Mouse (Mus musculus): ENCODE results near the gene Scrn1. TPM values are rescaled to one million over a fixed set of nuclear protein-coding genes. Genes with fewer than 3 reads are reported as not detected.

The Scrn1 gene
- total RNA-seq, 2 experiments from 2014 or later = 5.8 to 9.7 TPM

- intact Hi-C loops (cut with DNase I; ENCODE audit: low total_unique reads) = no loop called here
- DNase-seq = no peak
Measured at GRCm38 (mm10) chr6:54491074-54491473, 75.2 kb downstream of the Scrn1 start.

GRCm38 (mm10) chr6:54485973-54486569 lies 80.2 kb downstream of the Scrn1 start:
- no peak for DNase-seq
- intact Hi-C loops (cut with DNase I; ENCODE audit: low total_unique reads) = no loop called here

- no peak for DNase-seq
- intact Hi-C loops (cut with DNase I; ENCODE audit: low total_unique reads) = no loop called here
Measured at GRCm38 (mm10) chr6:54485435-54485901, 80.8 kb downstream of the Scrn1 start.

GRCm38 (mm10) chr6:54485000-54485399 lies 81.3 kb downstream of the Scrn1 start:
- intact Hi-C loops (cut with DNase I; ENCODE audit: low total_unique reads) = no loop called here

GRCm38 (mm10) chr6:54481390-54482112 lies 84.7 kb downstream of the Scrn1 start:
- DNase-seq = no peak
- intact Hi-C loops (cut with DNase I; ENCODE audit: low total_unique reads) = no loop called here

More at GRCm38 (mm10) chr6:54485000-54485399, 81.3 kb downstream of the Scrn1 start:
- DNase-seq = no peak

DNA sequence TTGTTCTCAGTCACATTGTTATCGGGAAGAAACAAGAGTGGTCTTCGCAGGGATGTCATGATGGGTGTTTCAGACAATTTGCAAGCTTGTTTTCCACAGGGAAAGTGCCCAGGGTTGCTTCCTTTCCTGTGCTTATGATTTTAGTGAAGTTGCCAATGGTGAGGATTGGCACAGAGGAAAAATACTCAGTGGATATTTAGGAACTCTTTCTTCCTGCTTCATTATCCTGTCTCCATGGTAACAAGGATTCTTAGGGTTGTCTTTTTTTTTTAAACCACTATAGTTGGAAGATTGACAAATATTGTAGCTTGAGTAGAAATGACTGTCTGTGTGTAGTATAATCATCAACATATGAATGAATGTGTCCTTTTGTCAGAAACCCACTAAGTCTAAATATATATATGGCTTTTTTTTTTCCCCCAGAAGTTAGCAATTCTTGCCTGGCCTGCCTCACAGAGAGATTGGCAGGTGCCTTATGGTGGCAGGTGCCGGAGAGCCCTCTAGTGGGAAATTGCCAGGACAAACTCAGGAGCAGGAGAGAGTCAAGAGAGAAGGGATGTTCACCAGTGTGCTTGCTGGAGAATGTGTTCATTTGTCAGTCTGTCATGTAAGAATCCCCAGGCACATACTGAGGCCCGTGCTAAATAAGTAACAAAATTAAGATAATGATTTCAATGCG lies 87.5 kb downstream of the Scrn1 start:
- DNase-seq = no peak

GRCm38 (mm10) chr6:54475926-54476667 lies 90.2 kb downstream of the Scrn1 start:
- DNase-seq = no peak
- intact Hi-C loops (cut with DNase I; ENCODE audit: low total_unique reads) = no loop called here

More for the DNA sequence above, 87.5 kb downstream of the Scrn1 start:
- intact Hi-C loops (cut with DNase I; ENCODE audit: low total_unique reads) = no loop called here

- intact Hi-C loops (cut with DNase I; ENCODE audit: low total_unique reads) = no loop called here
- no peak for DNase-seq
Measured at GRCm38 (mm10) chr6:54472846-54473715, 93.2 kb downstream of the Scrn1 start.

GRCm38 (mm10) chr6:54471866-54472265 lies 94.4 kb downstream of the Scrn1 start:
- intact Hi-C loops (cut with DNase I; ENCODE audit: low total_unique reads) = no loop called here
- DNase-seq = no peak

DNA sequence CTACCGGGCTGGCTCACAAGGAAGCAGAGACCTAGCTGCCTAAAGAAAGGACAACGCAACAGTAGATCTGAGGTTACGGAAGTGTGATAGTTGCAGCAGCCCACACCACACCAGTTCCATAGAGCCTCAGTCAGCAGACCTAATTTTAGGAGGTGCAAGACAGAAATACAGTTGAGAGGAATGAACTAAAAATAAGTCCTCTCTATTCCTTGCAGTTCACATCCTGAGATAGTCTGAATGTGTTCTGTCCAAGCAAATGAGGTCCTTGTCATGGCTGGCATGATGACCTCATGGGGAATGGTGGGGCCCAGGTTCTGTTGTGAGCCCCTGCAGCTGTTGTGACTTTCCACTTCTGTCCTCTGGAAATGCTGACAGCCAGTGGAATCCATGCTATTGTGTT lies 98.9 kb downstream of the Scrn1 start:
- intact Hi-C loops (cut with DNase I; ENCODE audit: low total_unique reads) = no loop called here
- DNase-seq = no peak

DNA sequence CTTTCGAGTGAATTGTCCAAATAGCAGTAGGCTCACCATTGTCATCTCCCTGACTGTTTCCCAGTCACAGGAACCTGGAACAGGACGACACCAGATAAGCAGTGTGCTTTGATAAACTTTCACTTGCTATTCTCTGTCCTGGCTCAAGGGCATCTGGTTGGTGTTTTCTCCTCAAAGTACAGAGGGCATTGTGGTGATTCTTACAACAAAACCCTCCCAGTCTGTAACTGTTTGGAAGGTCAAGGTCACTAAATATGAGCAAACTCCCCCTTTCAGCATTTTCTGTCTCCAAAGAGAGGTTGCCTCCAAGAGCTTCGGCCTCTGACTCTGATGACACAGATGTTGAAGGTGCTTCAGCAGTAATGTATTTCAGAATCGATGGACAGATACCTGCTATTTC lies 101.4 kb downstream of the Scrn1 start:
- no peak for DNase-seq
- intact Hi-C loops (cut with DNase I; ENCODE audit: low total_unique reads) = no loop called here

DNA sequence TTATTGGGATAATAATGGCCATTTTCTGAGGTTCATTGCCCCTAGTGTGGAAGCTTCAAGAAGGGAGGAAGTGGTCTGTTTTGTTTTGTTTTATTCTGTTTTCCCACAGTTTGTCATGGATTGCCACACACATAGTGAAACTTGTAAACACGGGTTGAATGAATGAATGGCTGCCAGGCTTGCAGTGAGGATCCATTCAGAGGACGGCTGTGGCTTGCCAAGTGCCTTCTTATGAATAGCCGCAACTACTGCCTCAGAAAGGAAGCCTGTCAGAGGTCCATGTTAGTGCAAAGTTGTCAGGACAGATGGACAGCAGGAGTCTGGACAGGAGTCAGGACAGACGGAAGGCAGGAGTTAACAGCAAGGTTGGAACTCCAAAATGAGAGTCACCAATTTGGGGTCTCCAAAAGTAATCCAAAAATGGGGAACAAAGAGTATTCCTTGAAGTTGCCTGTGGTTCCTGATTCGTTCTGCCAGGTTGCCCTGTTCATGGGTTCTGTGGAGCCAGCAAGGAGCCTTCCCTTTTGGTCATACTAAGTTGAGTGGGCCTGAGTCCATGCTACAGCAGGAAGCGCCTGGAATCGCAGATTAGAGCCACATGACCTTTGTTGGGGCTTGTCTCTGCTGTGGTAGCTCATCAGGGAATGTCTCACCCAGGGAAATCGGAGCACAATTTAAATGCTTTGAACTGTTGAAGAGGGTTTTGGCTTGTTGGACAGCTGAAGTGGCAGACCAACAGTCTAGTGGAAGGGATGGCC lies 102.4 kb downstream of the Scrn1 start:
- intact Hi-C loops (cut with DNase I; ENCODE audit: low total_unique reads) = no loop called here
- no peak for DNase-seq

- no peak for DNase-seq
- intact Hi-C loops (cut with DNase I; ENCODE audit: low total_unique reads) = no loop called here
Measured at GRCm38 (mm10) chr6:54462766-54463165, 103.5 kb downstream of the Scrn1 start.

DNA sequence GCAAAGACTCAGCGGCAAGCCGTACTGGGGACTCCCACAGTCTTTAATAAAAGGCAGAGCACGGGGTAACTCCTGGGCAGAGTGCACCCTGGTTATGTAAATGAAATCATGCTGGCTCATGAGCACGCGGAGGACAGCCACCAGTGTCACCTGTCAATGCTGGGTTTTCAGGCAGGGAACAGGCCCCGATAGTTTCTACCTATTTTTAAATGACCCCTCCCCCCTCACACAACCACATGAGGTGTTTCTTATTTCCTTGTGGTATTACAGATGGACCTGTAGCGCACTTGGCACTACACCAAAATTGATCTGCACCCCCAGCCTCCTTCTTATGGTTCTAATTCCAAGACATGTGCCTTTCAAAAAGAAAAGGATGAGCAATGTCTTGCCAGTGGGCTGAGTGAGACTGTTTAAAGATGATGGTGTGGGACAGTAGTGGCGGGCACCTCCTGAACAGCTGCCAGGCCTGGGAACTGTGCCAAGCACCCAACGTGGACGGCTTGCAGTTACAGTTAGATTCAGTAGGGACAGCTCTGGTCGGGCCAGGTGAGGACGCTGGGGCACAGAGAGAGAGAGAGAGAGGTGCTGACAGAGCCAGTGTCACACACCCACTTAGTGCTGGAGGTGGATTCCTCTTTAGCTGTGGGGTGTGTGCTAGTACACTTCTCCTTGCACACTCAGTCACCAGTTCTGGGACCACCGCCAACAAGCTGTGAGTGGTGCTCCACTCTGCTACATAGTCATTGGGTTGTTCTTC lies 105.2 kb downstream of the Scrn1 start:
- intact Hi-C loops (cut with DNase I; ENCODE audit: low total_unique reads) = no loop called here

GRCm38 (mm10) chr6:54460172-54460914 lies 105.9 kb downstream of the Scrn1 start:
- no peak for DNase-seq
- intact Hi-C loops (cut with DNase I; ENCODE audit: low total_unique reads) = no loop called here

More for the DNA sequence above, 105.2 kb downstream of the Scrn1 start:
- no peak for DNase-seq

GRCm38 (mm10) chr6:54459661-54460060 lies 106.6 kb downstream of the Scrn1 start:
- no peak for DNase-seq
- intact Hi-C loops (cut with DNase I; ENCODE audit: low total_unique reads) = no loop called here

Measured in gastrocnemius, postnatal 14 days (tissue).